Mouse (Mus musculus): Measurements from ENCODE around the gene Atp1b4.
"Not testable (repeated sequence)": the region's sequence is repeated elsewhere in the genome, so short reads cannot be mapped to it uniquely, and the experiment has no call there.

GRCm38 (mm10) chrX:38364621-38365020, 48.6 kb downstream of the Atp1b4 start:
- TF ChIP-seq CTCF, EP300 (IDR thresholded peaks at IDR 0.05): not testable (repeated sequence)
